ENCODE assay signal across 18 mouse cellular contexts in the genomic region with DNA sequence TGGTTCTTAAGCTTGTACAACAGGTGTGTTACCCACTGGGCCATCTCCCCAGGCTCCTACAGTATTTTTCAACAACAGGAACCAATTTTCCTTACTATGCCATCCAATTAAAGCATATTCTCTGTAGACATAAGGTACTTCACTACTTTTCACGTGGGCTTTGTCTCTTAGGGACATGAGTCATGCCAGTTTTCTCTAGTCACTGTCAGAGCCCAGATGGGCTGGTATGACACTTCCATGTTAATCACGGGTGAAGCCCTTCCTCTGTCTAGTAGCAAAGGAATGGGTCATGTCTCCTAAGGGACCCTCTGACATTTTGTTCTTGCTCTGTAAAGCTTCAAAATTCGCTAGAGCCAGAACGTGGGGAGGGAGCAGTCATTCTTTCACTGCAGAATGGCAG.
"Had no signal": no experiment of that assay in that cellular context is flagged by ENCODE, and none has a peak within 500 bp of the region (broad histone marks: within the 10 kb centered on the region; RNA-seq: fewer than 3 reads in every experiment).

No protein-coding gene starts in this region.

- DNase-seq: kidney, adult 2 months; kidney, postnatal 14 days; liver; liver, embryonic 13.5 days; liver, postnatal 0 days; lung, postnatal 14 days; spleen, adult 18-20 months; thymus, adult 2 months; thymus, postnatal 25 days had no signal

- ATAC-seq: intestine, embryonic 16.5 days; liver, postnatal 0 days; midbrain, embryonic 16.5 days had no signal

- H3K4me3 ChIP-seq: kidney, embryonic 15.5 days; limb, embryonic 12.5 days; liver, embryonic 13.5 days; lung, embryonic 15.5 days; megakaryocyte, embryonic 14.5 days; midbrain, embryonic 12.5 days; neural tube, embryonic 15.5 days had no signal

- H3K27me3 ChIP-seq: kidney, embryonic 15.5 days; limb, embryonic 12.5 days; liver, embryonic 13.5 days; lung, embryonic 15.5 days; midbrain, embryonic 12.5 days; neural tube, embryonic 15.5 days had no signal

- H3K36me3 ChIP-seq: kidney, embryonic 15.5 days; limb, embryonic 12.5 days; liver, embryonic 13.5 days; lung, embryonic 15.5 days; neural tube, embryonic 15.5 days had no signal

- H3K27ac ChIP-seq: kidney, embryonic 15.5 days; limb, embryonic 12.5 days; liver, embryonic 13.5 days; lung, embryonic 15.5 days; macrophage; midbrain, embryonic 12.5 days had no signal

- H3K4me1 ChIP-seq: limb, embryonic 12.5 days; lung, embryonic 15.5 days; midbrain, embryonic 12.5 days had no signal

- H3K4me2 ChIP-seq: kidney, embryonic 15.5 days; limb, embryonic 12.5 days; liver, embryonic 13.5 days; lung, embryonic 15.5 days; midbrain, embryonic 12.5 days; neural tube, embryonic 15.5 days had no signal

- H3K9me3 ChIP-seq: kidney, embryonic 15.5 days; limb, embryonic 12.5 days; liver, embryonic 13.5 days; lung, embryonic 15.5 days; midbrain, embryonic 12.5 days; neural tube, embryonic 15.5 days had no signal

- H3K9ac ChIP-seq: kidney, embryonic 15.5 days; limb, embryonic 12.5 days; liver, embryonic 13.5 days; liver, postnatal 0 days; lung, embryonic 15.5 days; midbrain, embryonic 12.5 days; neural tube, embryonic 15.5 days had no signal
